14 mouse cellular contexts compared by ENCODE assay signal in the genomic region with DNA sequence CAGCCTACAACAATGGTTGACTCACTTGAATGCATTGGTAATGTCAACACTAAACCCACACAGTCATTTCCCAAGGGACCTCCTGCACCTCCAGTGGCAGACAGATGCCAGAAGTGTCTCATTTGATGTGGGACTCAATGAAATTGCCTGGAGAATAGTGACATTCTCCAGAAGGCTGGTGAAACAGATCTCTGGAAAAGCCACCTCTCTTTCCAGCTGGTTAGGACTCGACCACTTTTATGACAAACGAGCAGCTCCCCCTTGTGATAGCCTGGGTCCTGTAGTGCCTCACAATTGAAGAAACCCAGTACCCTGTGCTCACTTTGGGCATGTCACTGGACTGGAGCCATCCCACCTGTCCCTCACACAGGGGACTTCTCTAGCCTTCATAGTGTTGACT.
DNase-seq lines count a peak whose midpoint lies in the region; ATAC-seq and TF ChIP-seq lines count a peak whose summit lies in the region.
"Had no signal": no experiment of that assay in that cellular context is flagged by ENCODE, and none has a peak within 500 bp of the region (broad histone marks: within the 10 kb centered on the region; RNA-seq: fewer than 3 reads in every experiment).

No protein-coding gene starts in this region.

- H3K27me3 ChIP-seq in liver, postnatal 0 days (ENCODE audit: insufficient read depth, low read length) = no peaks in the 10 kb centered on the region
- no peaks in the 10 kb centered on the region for H3K27me3 ChIP-seq in limb, embryonic 11.5 days (ENCODE audit: control insufficient read depth, insufficient read depth, low read length)
- no peaks in the 10 kb centered on the region for H3K27me3 ChIP-seq in midbrain, embryonic 15.5 days (replicated peaks)
- H3K27me3 ChIP-seq: hindbrain, embryonic 15.5 days had no signal

- no peak overlapping the region for H3K9ac ChIP-seq in liver, postnatal 0 days (replicated peaks)
- no peak overlapping the region for H3K9ac ChIP-seq in limb, embryonic 11.5 days (ENCODE audit: low read length)
- no peak overlapping the region for H3K9ac ChIP-seq in midbrain, embryonic 15.5 days
- H3K9ac ChIP-seq: hindbrain, embryonic 15.5 days had no signal

- no peak for DNase-seq in frontal cortex, postnatal 25 days (ENCODE audit: low spot score in 2 of 2)
- no peak for DNase-seq in liver, postnatal 0 days
- no peak for DNase-seq in liver
- DNase-seq in embryo, embryonic 10.5 days (ENCODE audit: low spot score) = peak; percentile 56
- DNase-seq in limb, embryonic 11.5 days (ENCODE audit: low spot score) = peak; percentile 64
- DNase-seq in lung, postnatal 36 days = no peak
- DNase-seq: adrenal gland, postnatal 14 days; cerebellum, adult 11-12 months had no signal

- WGBS in liver, postnatal 0 days (ENCODE audit: insufficient replicate concordance) = 12% methylated on average over 2 of the region's 2 CpGs
- 5% methylated on average over 2 of the region's 2 CpGs for WGBS in limb, embryonic 11.5 days
- WGBS in midbrain, embryonic 15.5 days = 51% methylated on average over 2 of the region's 2 CpGs

- no peaks in the 10 kb centered on the region for H3K4me1 ChIP-seq in liver, postnatal 0 days (ENCODE audit: insufficient read depth)
- peaks cover 24% of the 10 kb centered on the region for H3K4me1 ChIP-seq in limb, embryonic 11.5 days (ENCODE audit: control insufficient read depth, insufficient read depth, low read length)
- H3K4me1 ChIP-seq in midbrain, embryonic 15.5 days = peaks cover 9% of the 10 kb centered on the region

- TF ChIP-seq CTCF in liver, postnatal 0 days (IDR thresholded peaks at IDR 0.05; ENCODE audit: low read depth) = peak; percentile 31; the same call in 1 of the 2 replicates

- peak; percentile 62; the same call in 1 of the 2 replicates for ATAC-seq in frontal cortex, adult (ENCODE audit: low TSS enrichment)
- no peak for ATAC-seq in liver, postnatal 0 days
- 0 out of 2 replicates have a peak, but pooled peaks have one; percentile 26 for ATAC-seq in limb, embryonic 11.5 days (ENCODE audit: insufficient number of reproducible peaks, low FRiP score, low TSS enrichment, low read depth)
- ATAC-seq in midbrain, embryonic 15.5 days (replicated peaks) = no peak

- H3K27ac ChIP-seq in liver, postnatal 0 days (ENCODE audit: low read depth) = no peak overlapping the region
- no peak overlapping the region for H3K27ac ChIP-seq in limb, embryonic 11.5 days (replicated peaks; ENCODE audit: low read depth, low read length)
- H3K27ac ChIP-seq in midbrain, embryonic 15.5 days = no peak overlapping the region
- H3K27ac ChIP-seq: hindbrain, embryonic 15.5 days had no signal

- no peak for TF ChIP-seq EP300 in liver, postnatal 0 days (IDR thresholded peaks at IDR 0.05; ENCODE audit: low read depth)

- no peak overlapping the region for H3K4me2 ChIP-seq in liver, postnatal 0 days (ENCODE audit: low read depth, low read length)
- H3K4me2 ChIP-seq in limb, embryonic 11.5 days (ENCODE audit: low read depth, severe bottlenecking) = no peak overlapping the region
- H3K4me2 ChIP-seq in midbrain, embryonic 15.5 days = no peak overlapping the region
- H3K4me2 ChIP-seq: heart, embryonic 11.5 days; hindbrain, embryonic 15.5 days; liver, embryonic 11.5 days; midbrain, embryonic 11.5 days had no signal

- no peak overlapping the region for H3K4me3 ChIP-seq in liver, postnatal 0 days (ENCODE audit: low read depth, low read length)
- H3K4me3 ChIP-seq in limb, embryonic 11.5 days (ENCODE audit: low read depth, low read length) = no peak overlapping the region
- no peak overlapping the region for H3K4me3 ChIP-seq in midbrain, embryonic 15.5 days
- H3K4me3 ChIP-seq: hindbrain, embryonic 15.5 days had no signal

- no peaks in the 10 kb centered on the region for H3K9me3 ChIP-seq in liver, postnatal 0 days (ENCODE audit: low read length)
- no peaks in the 10 kb centered on the region for H3K9me3 ChIP-seq in limb, embryonic 11.5 days (ENCODE audit: control insufficient read depth, low read length)
- no peaks in the 10 kb centered on the region for H3K9me3 ChIP-seq in midbrain, embryonic 15.5 days
- H3K9me3 ChIP-seq: hindbrain, embryonic 15.5 days had no signal

- no peaks in the 10 kb centered on the region for H3K36me3 ChIP-seq in liver, postnatal 0 days (replicated peaks; ENCODE audit: insufficient read depth, low read length)
- H3K36me3 ChIP-seq in limb, embryonic 11.5 days (ENCODE audit: control insufficient read depth, insufficient read depth, low read length) = no peaks in the 10 kb centered on the region
- H3K36me3 ChIP-seq in midbrain, embryonic 15.5 days (replicated peaks) = no peaks in the 10 kb centered on the region
- H3K36me3 ChIP-seq: hindbrain, embryonic 15.5 days had no signal

Comparison
In these comparisons a context has a peak if more than half of its experiments do, and no peak if none do; other contexts are left out.
1. ATAC-seq: peak in frontal cortex, adult (single experiment) and limb, embryonic 11.5 days (single experiment); none in liver, postnatal 0 days (single experiment) and midbrain, embryonic 15.5 days (single experiment).
2. DNase-seq: peak in embryo, embryonic 10.5 days (single experiment) and limb, embryonic 11.5 days (single experiment); none in frontal cortex, postnatal 25 days (0 of 2), liver, postnatal 0 days (single experiment), liver (single experiment) and lung, postnatal 36 days (single experiment).